Comparison of ENCODE assay signal across 8 mouse cellular contexts in genomic region chr4:95318561-95318960, GRCm38 (mm10).
DNase-seq lines count a peak whose midpoint lies in the region; ATAC-seq and TF ChIP-seq lines count a peak whose summit lies in the region.

No protein-coding gene starts in this region.

- H3K9me3 ChIP-seq in heart, embryonic 16.5 days (replicated peaks; ENCODE audit: control insufficient read depth, low read length): no peaks in the 10 kb centered on the region
- H3K9me3 ChIP-seq in stomach, postnatal 0 days (ENCODE audit: control insufficient read depth, low read length): no peaks in the 10 kb centered on the region

- intact Hi-C loops in left cerebral cortex, postnatal 10 days (cut with DNase I): no loop called here

- WGBS in heart, embryonic 16.5 days: 33% methylated on average over 1 of the region's 1 CpGs
- 47% methylated on average over 1 of the region's 1 CpGs for WGBS in stomach, postnatal 0 days

- H3K27me3 ChIP-seq in heart, embryonic 16.5 days (ENCODE audit: control insufficient read depth, insufficient read depth, low read length): no peaks in the 10 kb centered on the region
- H3K27me3 ChIP-seq in stomach, postnatal 0 days (ENCODE audit: control insufficient read depth, insufficient read depth, low read length): no peaks in the 10 kb centered on the region

- no peak for TF ChIP-seq EP300 in stomach, postnatal 0 days (optimal IDR thresholded peaks at IDR 0.05)

- H3K36me3 ChIP-seq in heart, embryonic 16.5 days (ENCODE audit: control insufficient read depth, insufficient read depth): no peaks in the 10 kb centered on the region
- no peaks in the 10 kb centered on the region for H3K36me3 ChIP-seq in stomach, postnatal 0 days (ENCODE audit: control insufficient read depth, insufficient read depth, low read length)

- DNase-seq in adrenal gland, adult 2 months: peak; percentile 9
- DNase-seq in adrenal gland, adult 8-10 months: no peak
- DNase-seq in testis, postnatal 14 days (ENCODE audit: low spot score): peak; percentile 10
- no peak for DNase-seq in testis, postnatal 10 days (ENCODE audit: low spot score)
- no peak for DNase-seq in stomach, postnatal 0 days (ENCODE audit: low spot score)
- DNase-seq in urinary bladder, adult 2 months (ENCODE audit: low spot score): no peak
- DNase-seq in left cerebral cortex, postnatal 10 days (ENCODE audit: extremely low spot score in 1 of 2, low spot score in 2 of 2): no peak

- H3K4me3 ChIP-seq in heart, embryonic 16.5 days (ENCODE audit: low read length): no peak overlapping the region
- H3K4me3 ChIP-seq in stomach, postnatal 0 days (ENCODE audit: low read depth, low read length): no peak overlapping the region

- H3K27ac ChIP-seq in heart, embryonic 16.5 days (ENCODE audit: low read length): peak overlapping the region; percentile 63; the same call in 1 of the 2 replicates
- H3K27ac ChIP-seq in stomach, postnatal 0 days (replicated peaks): peak overlapping the region; percentile 30

- no peak for ATAC-seq in heart, embryonic 16.5 days (replicated peaks; ENCODE audit: extremely low read depth, insufficient read depth, low FRiP score)
- ATAC-seq in stomach, postnatal 0 days (ENCODE audit: low FRiP score, low TSS enrichment): no peak

- TF ChIP-seq CTCF in stomach, postnatal 0 days (IDR thresholded peaks at IDR 0.05; ENCODE audit: low read depth): no peak

- H3K4me1 ChIP-seq in heart, embryonic 16.5 days (ENCODE audit: control insufficient read depth, insufficient read depth, low read length): peaks cover 23% of the 10 kb centered on the region
- H3K4me1 ChIP-seq in stomach, postnatal 0 days (replicated peaks; ENCODE audit: control insufficient read depth, insufficient read depth): peaks cover 12% of the 10 kb centered on the region

- no peak overlapping the region; the same call in 1 of the 2 replicates for H3K4me2 ChIP-seq in heart, embryonic 16.5 days (ENCODE audit: low read depth, low read length)
- H3K4me2 ChIP-seq in stomach, postnatal 0 days (replicated peaks; ENCODE audit: low read depth): no peak overlapping the region

- H3K9ac ChIP-seq in heart, embryonic 16.5 days (ENCODE audit: low read length): no peak overlapping the region
- no peak overlapping the region for H3K9ac ChIP-seq in stomach, postnatal 0 days (ENCODE audit: low read length)

Comparison
In these comparisons a context has a peak if more than half of its experiments do, and no peak if none do; other contexts are left out.
1. DNase-seq: peak in adrenal gland, adult 2 months (single experiment) and testis, postnatal 14 days (single experiment); none in adrenal gland, adult 8-10 months (single experiment), testis, postnatal 10 days (single experiment), stomach, postnatal 0 days (single experiment), urinary bladder, adult 2 months (single experiment) and left cerebral cortex, postnatal 10 days (0 of 2).